Mouse (Mus musculus): ENCODE results near the gene Fbxl15. TPM values are rescaled to one million over a fixed set of nuclear protein-coding genes. Genes with fewer than 3 reads are reported as not detected.

Gene Fbxl15
- 17.4 and 18.6 TPM in 2 replicates for polyA plus RNA-seq (2012; ENCODE audit: insufficient read depth, low replicate concordance)

- Histone ChIP-seq H3K9me3 (no peaks in the 10 kb centered on the region), H3K4me1 (peaks cover 49% of the 10 kb centered on the region), H3K27me3 (replicated peaks) (peaks cover 40% of the 10 kb centered on the region), H3K4me3 (replicated peaks) (peak within 1 kb of the TSS; percentile 97), H3K36me3 (replicated peaks; ENCODE audit: low read length) (peaks cover 30% of the 10 kb centered on the region)
- TF ChIP-seq FLI1 (IDR thresholded peaks at IDR 0.05; ENCODE audit: low read length) (no peak), GATA1 (IDR thresholded peaks at IDR 0.05; ENCODE audit: borderline replicate concordance, low read length) (no peak)
Measured at GRCm38 (mm10) chr19:46328081-46329030, at the start of gene Fbxl15. Gene Fbxl15, plus strand, starts transcription at chr19:46328184.

DNA sequence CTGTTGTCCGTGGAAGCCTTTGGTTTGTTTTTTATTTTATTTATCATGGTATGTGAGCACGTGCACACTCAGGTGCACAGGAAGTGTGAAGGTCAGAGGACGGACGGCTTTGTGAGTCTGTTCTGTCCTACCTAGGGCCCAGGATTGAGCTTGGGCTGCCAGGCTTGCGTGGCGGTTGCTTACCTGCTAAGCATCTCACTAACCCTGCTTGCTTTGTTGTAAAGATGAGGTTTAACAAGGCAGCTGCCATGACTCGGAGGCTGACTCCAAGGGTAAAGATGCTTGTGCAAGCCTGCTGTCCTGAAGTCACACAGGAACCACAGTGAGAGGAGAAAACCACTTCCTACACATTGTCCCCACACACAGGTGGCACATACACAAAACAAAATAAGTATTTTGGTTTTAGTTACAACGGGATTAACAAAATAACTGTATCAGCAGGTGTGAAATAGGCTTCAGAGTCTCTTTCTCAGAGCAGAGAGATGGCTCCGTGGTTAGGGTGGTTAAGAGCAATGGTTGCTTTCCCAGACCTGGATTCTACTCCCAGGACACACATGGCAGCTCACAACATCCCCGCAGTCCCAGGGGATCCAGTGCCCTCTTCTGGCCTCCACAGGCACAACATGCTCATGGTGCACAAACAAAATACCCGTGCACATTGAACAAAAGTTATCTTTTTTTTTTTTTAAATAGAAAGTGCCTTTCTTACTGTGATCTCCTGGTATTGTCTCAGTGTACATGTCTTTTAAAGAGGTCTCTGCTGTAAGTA is 45.7 kb upstream of the Fbxl15 start:
- H3K9me3 ChIP-seq: peaks cover 4% of the 10 kb centered on the region; the same call in 1 of the 2 replicates
- H3K4me1 ChIP-seq: no peaks in the 10 kb centered on the region
- H3K36me3 ChIP-seq (replicated peaks; ENCODE audit: low read length): peaks cover 96% of the 10 kb centered on the region
- TF ChIP-seq GATA1 (IDR thresholded peaks at IDR 0.05; ENCODE audit: borderline replicate concordance, low read length) (no peak), FLI1 (IDR thresholded peaks at IDR 0.05; ENCODE audit: low read length) (no peak)
- H3K27me3 ChIP-seq (replicated peaks): no peaks in the 10 kb centered on the region
- no peak overlapping the region for H3K4me3 ChIP-seq (replicated peaks)

DNA sequence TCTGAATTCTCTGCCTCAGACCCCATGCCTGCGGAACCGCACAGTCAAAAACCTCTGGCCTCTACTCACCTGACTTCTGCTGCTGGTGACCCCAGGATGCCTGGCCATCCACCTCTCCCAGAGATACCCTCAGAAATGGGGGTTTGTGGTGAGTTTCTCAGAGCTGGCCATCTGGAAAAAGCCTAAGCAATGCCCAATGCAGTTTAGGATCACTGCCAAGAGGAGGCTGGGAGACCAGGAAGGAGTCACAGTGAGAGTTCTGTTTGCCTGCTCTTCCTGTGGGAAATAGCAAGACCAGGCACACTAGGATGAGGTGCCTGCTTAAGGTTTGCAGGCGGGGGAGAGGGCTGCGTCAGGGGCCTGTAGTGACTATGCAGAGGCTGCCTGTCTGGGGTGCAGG is 43.3 kb upstream of the Fbxl15 start:
- Histone ChIP-seq H3K4me1 (no peaks in the 10 kb centered on the region), H3K9me3 (peaks cover 4% of the 10 kb centered on the region; the same call in 1 of the 2 replicates), H3K4me3 (replicated peaks) (no peak overlapping the region), H3K36me3 (replicated peaks; ENCODE audit: low read length) (peaks cover 77% of the 10 kb centered on the region), H3K27me3 (replicated peaks) (peaks cover 4% of the 10 kb centered on the region)
- no peak for TF ChIP-seq GATA1 (IDR thresholded peaks at IDR 0.05; ENCODE audit: borderline replicate concordance, low read length)
- TF ChIP-seq FLI1 (IDR thresholded peaks at IDR 0.05; ENCODE audit: low read length): no peak

DNA sequence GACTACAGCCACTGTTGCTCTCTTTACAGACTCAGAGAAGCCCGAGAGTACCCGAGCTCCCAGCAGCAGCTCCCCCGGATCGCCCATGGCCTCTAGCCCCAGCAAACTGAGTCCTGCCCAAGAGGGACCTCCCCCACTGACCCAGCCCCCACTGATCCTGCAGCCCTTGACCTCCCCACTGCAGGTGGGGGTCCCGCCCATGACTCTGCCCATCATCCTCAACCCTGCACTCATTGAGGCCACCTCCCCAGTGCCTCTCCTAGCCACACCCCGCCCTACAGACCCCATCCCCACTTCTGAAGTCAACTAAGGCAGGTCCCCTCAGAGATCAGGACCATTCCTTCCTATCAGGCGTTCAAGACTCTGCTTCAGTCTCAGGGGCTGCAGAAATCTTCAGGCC is 42.4 kb upstream of the Fbxl15 start:
- no peak for TF ChIP-seq GATA1 (IDR thresholded peaks at IDR 0.05; ENCODE audit: borderline replicate concordance, low read length)
- no peak for TF ChIP-seq FLI1 (IDR thresholded peaks at IDR 0.05; ENCODE audit: low read length)
- peaks cover 67% of the 10 kb centered on the region for H3K36me3 ChIP-seq (replicated peaks; ENCODE audit: low read length)
- peaks cover 4% of the 10 kb centered on the region; the same call in 1 of the 2 replicates for H3K9me3 ChIP-seq
- H3K4me1 ChIP-seq: no peaks in the 10 kb centered on the region
- H3K4me3 ChIP-seq (replicated peaks): no peak overlapping the region
- H3K27me3 ChIP-seq (replicated peaks): peaks cover 9% of the 10 kb centered on the region

GRCm38 (mm10) chr19:46286047-46286446 is 41.9 kb upstream of the Fbxl15 start:
- TF ChIP-seq GATA1 (IDR thresholded peaks at IDR 0.05; ENCODE audit: borderline replicate concordance, low read length): no peak
- TF ChIP-seq FLI1 (IDR thresholded peaks at IDR 0.05; ENCODE audit: low read length): no peak
- Histone ChIP-seq H3K27me3 (replicated peaks) (peaks cover 12% of the 10 kb centered on the region), H3K4me3 (replicated peaks) (no peak overlapping the region), H3K4me1 (no peaks in the 10 kb centered on the region), H3K36me3 (replicated peaks; ENCODE audit: low read length) (peaks cover 63% of the 10 kb centered on the region), H3K9me3 (peaks cover 4% of the 10 kb centered on the region; the same call in 1 of the 2 replicates)

DNA sequence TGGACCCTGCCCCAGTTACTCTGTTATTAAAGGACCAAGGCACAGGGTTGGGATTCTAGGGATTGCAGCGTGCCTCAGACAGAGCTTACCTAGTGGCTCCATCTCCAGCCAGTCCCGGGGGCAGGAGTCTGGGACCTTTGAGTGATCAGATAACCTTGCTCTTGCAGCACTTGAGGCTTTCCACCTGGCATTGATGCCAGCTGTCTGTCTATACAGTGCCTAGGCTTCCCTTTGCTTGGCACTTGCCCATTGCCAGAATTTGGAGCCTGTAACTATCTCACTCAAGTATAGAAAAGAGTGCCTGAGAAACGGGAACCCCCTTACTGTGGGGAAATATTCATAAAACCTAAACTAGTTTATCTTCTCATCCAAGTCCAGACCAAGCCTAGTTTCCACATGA is 41.1 kb upstream of the Fbxl15 start:
- no peak overlapping the region for H3K4me3 ChIP-seq (replicated peaks)
- peaks cover 54% of the 10 kb centered on the region for H3K36me3 ChIP-seq (replicated peaks; ENCODE audit: low read length)
- H3K4me1 ChIP-seq: no peaks in the 10 kb centered on the region
- no peak for TF ChIP-seq GATA1 (IDR thresholded peaks at IDR 0.05; ENCODE audit: borderline replicate concordance, low read length)
- no peak for TF ChIP-seq FLI1 (IDR thresholded peaks at IDR 0.05; ENCODE audit: low read length)
- H3K27me3 ChIP-seq (replicated peaks): peaks cover 19% of the 10 kb centered on the region
- H3K9me3 ChIP-seq: peaks cover 4% of the 10 kb centered on the region; the same call in 1 of the 2 replicates

- H3K4me3 ChIP-seq (replicated peaks): no peak overlapping the region
- TF ChIP-seq FLI1 (IDR thresholded peaks at IDR 0.05; ENCODE audit: low read length) (no peak), GATA1 (IDR thresholded peaks at IDR 0.05; ENCODE audit: borderline replicate concordance, low read length) (no peak)
- peaks cover 48% of the 10 kb centered on the region for H3K36me3 ChIP-seq (replicated peaks; ENCODE audit: low read length)
- no peaks in the 10 kb centered on the region for H3K9me3 ChIP-seq
- peaks cover 25% of the 10 kb centered on the region for H3K27me3 ChIP-seq (replicated peaks)
- H3K4me1 ChIP-seq: no peaks in the 10 kb centered on the region
Measured at GRCm38 (mm10) chr19:46287566-46287965, 40.4 kb upstream of the Fbxl15 start.

DNA sequence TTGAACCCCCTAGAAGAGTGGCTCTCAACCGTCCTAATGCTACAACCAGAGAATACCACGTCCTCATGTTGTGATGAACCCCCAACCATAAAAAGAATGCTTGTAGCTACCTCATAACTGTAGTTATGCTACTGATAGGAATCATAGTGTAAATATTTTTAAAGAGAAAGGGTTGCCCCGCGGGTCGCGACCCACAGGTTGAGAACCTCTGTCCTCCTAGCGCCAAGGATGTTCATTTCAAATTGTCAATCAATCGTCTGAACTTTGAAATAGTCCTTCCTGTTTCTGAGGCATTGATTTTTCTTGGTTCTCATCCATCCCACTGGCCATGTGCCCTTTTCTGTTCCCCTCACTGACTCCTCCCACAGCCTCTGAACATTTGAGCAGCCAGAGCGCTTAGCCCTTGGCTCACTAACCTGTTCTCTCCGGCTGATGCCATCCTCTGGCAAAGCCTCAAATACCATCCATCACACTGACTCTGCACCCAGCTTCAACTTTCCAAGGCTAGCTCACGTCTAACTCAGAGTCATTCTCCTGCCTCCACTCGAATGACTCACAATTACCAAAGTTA is 37.4 kb upstream of the Fbxl15 start:
- Histone ChIP-seq H3K4me1 (no peaks in the 10 kb centered on the region), H3K9me3 (no peaks in the 10 kb centered on the region), H3K4me3 (replicated peaks) (no peak overlapping the region), H3K27me3 (replicated peaks) (peaks cover 38% of the 10 kb centered on the region), H3K36me3 (replicated peaks; ENCODE audit: low read length) (peaks cover 18% of the 10 kb centered on the region)
- TF ChIP-seq GATA1 (IDR thresholded peaks at IDR 0.05; ENCODE audit: borderline replicate concordance, low read length) (no peak), FLI1 (IDR thresholded peaks at IDR 0.05; ENCODE audit: low read length) (no peak)

DNA sequence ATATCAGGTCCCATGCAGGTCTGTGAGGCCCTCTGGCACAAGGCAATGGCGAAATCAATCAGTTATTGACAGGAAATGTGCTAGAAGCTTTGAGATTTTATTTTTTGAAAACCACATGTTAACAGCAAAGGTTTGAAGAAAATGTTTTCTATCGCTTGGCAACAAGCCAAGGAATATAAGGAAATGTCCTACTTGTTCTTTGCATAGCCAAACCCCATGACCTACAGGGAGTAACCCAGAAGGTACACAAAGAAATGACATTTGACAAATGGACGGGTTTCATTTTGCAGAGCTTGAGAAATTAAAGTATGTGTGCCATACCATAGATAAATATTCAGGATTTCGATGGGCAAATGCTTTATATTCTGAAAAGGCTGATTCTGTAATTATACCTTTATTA is 31.0 kb upstream of the Fbxl15 start:
- H3K27me3 ChIP-seq (replicated peaks): peaks cover 32% of the 10 kb centered on the region
- no peaks in the 10 kb centered on the region for H3K9me3 ChIP-seq
- TF ChIP-seq FLI1 (IDR thresholded peaks at IDR 0.05; ENCODE audit: low read length): no peak
- TF ChIP-seq GATA1 (IDR thresholded peaks at IDR 0.05; ENCODE audit: borderline replicate concordance, low read length): no peak
- no peaks in the 10 kb centered on the region for H3K36me3 ChIP-seq (replicated peaks; ENCODE audit: low read length)
- H3K4me3 ChIP-seq (replicated peaks): no peak overlapping the region
- no peaks in the 10 kb centered on the region for H3K4me1 ChIP-seq

Measured in megakaryocyte, embryonic 14.5 days (primary cell).